Mouse (Mus musculus) MEL (cell line): ENCODE data around the gene Pcnx2.

Source experiments
- CTCF ChIP-seq, 3 experiments: IDR thresholded peaks in 2 of 3; conservative IDR thresholded peaks in 1 of 3; 2 replicates each; pipeline ENCODE4 v1.5.1; 2011 to 2012; ENCODE audit warnings: low read length in 3 of 3, low read depth in 2 of 3, mild to moderate bottlenecking in 2 of 3, improper control_type of control experiment in 1 of 3, inconsistent platforms in 1 of 3, mixed read lengths in 1 of 3, moderate library complexity in 1 of 3; ENCODE audit not compliant: control insufficient read depth in 1 of 3, insufficient read depth in 1 of 3, poor library complexity in 1 of 3, severe bottlenecking in 1 of 3
- ETS1 ChIP-seq: IDR thresholded peaks from 2 replicates; pipeline ENCODE4 v1.6.1; 2012; ENCODE audit warnings: low read depth, mild to moderate bottlenecking, inconsistent platforms, low read length, improper control_type of control experiment, moderate library complexity
- MAX ChIP-seq: IDR thresholded peaks from 2 replicates; pipeline ENCODE4 v1.6.1; 2011; ENCODE audit warnings: low read length, improper control_type of control experiment
- MAZ ChIP-seq: IDR thresholded peaks from 2 replicates; pipeline ENCODE4 v1.6.1; 2012; ENCODE audit warnings: low read depth, mild to moderate bottlenecking, inconsistent platforms, low read length, improper control_type of control experiment
- NELFE ChIP-seq: IDR thresholded peaks from 2 replicates; pipeline ENCODE4 v1.6.1; 2011; ENCODE audit warnings: low read depth, low read length, improper control_type of control experiment
- POLR2A ChIP-seq, 2 experiments: IDR thresholded peaks; 2 replicates each; pipeline ENCODE4 v1.6.1; 2011 to 2012; ENCODE audit warnings: low read length in 2 of 2, mild to moderate bottlenecking in 2 of 2, control low read depth in 1 of 2, improper control_type of control experiment in 1 of 2, low read depth in 1 of 2, moderate library complexity in 1 of 2; ENCODE audit not compliant: control insufficient read depth in 1 of 2, insufficient read depth in 1 of 2, poor library complexity in 1 of 2
- TAL1 ChIP-seq: IDR thresholded peaks from 2 replicates; pipeline ENCODE4 v1.6.1; 2012; ENCODE audit warnings: mild to moderate bottlenecking, inconsistent platforms, low read length, moderate library complexity, mixed read lengths
- TBP ChIP-seq: IDR thresholded peaks from 2 replicates; pipeline ENCODE4 v1.8.0; 2011; ENCODE audit warnings: low read depth, low read length, improper control_type of control experiment
- TCF12 ChIP-seq: IDR thresholded peaks from 2 replicates; pipeline ENCODE4 v1.6.1; 2014; ENCODE audit warnings: low read depth, mild to moderate bottlenecking, inconsistent platforms, low read length, improper control_type of control experiment, moderate library complexity

DNA sequence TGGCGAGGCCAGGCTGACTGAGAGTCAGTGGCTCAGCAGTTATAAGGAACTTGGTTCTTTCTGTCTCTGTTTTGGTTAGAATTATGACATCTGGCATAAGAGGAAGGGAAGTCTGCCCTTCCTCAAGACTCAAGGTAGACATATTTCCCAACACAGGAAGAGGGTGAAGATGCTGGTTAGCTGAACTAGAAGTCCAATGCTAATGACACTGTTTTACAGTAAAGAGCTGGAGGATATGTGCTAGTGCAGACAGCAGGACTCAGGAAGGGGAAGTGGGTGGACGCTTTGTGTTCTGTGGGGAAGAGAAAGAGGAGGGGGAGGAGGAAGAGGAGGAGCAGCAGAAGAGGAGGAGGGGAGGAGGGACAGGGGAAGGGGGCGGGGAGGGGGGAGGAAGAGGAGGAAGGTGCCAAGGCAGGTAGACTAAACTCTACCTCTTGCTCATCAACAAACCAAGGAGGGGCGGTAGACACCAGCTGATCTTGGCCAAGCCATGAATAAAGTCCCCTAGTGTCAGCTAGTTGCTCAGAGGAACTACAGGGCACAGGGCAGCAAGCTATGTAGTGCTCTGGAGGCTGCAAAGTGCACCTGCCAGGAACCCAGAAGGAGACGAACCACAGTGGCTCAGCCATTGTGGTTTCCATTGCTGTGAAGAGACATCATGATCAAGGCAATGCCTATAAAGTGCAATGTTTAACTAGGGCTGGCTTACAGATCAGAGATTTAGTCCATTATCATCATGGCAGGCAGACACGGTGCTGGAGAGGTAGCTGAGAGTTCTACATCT is 172.9 kb downstream of the Pcnx2 start:
- no peak for TF ChIP-seq TAL1
- TF ChIP-seq TCF12, result no peak
- no peak for TF ChIP-seq MAZ
- no peak for TF ChIP-seq NELFE
- TF ChIP-seq TBP, result no peak
- no peak for TF ChIP-seq POLR2A (IDR thresholded peaks at IDR 0.05; ENCODE audit: control insufficient read depth in 1 of 2, insufficient read depth in 1 of 2, low read depth in 1 of 2, low read length in 2 of 2, poor library complexity in 1 of 2)
- no peak for TF ChIP-seq CTCF (IDR thresholded peaks at IDR 0.05 in 2 of 3, conservative IDR thresholded peaks at IDR 0.05 in 1 of 3; ENCODE audit: control insufficient read depth in 1 of 3, insufficient read depth in 1 of 3, low read depth in 2 of 3, low read length in 3 of 3, poor library complexity in 1 of 3, severe bottlenecking in 1 of 3)
- no peak for TF ChIP-seq ETS1
- TF ChIP-seq MAX, result no peak
